Mouse (Mus musculus) cerebellum, postnatal 36 days (tissue): Measurements from ENCODE around the gene Ercc1.
A peak's percentile ranks its signal among the peaks of the same experiment; 100 is the strongest.

Source experiments
- DNase-seq, 2 experiments: peaks; one replicate each; pipeline ENCODE4 v3.0.0; 2021 to 2022; ENCODE audit warnings: mixed read lengths in 2 of 2

Gene Ercc1

DNA sequence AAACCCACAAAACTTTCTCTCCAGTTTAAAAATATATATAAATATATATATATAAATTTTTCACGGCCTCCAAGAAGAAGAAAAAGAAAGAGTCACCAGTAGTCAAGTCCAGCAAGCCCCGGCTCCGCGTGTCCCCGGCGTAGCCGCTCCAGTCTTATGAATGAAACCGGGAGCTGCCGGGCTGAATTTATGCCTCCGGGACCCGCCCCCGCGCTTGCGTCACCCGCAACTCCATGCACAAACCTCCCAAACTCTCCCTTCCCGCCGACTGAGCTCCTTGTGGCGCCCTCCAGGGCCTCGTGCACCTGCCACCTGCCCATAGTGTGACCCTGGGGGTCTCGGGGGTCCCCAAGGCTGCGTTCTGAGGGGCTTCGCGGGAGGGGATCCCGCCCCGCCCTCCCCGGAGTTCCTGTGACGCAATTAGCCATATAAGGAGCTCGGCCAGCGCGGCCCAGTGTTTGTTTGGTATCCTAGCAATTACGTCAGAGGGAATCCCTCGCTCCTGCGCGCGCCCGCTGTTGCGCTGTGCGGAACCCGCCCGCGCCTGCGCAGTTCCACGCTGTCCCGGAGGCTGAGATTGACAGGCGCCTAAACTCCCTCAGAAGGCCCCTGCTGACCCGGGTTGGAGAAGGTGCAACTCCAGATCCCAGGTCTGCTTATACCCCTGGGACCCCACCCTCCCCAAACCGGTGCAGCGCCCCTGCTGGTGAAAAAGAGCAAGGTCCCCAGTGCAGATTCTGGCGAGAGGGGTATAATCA lies 34.5 kb upstream of the Ercc1 start, which contains the start of gene Fosb:
Gene Fosb (minus strand): TSS at position 168 of the 758 bp plus-strand sequence.
- DNase-seq: peak; percentile 96

DNA sequence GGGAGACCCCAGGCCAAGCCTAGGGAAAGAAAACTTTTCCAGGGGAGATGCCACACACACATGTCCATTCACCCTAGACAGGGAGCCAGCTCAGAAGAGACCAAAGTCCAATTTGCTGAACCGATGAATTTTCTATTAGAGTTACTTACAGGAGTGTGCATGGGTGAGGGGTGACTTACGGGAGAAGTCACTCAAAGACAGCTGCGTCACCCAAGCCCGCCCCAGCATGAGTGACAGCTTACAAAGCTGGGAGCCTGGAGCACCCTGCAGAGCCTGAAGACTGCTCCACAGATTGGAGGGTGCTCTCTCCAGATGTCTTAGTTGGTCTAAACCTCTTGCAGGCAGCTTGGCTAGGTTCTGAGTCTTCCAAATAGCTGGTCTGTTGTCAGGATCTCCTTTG lies 32.6 kb upstream of the Ercc1 start:
- DNase-seq: no peak

DNA sequence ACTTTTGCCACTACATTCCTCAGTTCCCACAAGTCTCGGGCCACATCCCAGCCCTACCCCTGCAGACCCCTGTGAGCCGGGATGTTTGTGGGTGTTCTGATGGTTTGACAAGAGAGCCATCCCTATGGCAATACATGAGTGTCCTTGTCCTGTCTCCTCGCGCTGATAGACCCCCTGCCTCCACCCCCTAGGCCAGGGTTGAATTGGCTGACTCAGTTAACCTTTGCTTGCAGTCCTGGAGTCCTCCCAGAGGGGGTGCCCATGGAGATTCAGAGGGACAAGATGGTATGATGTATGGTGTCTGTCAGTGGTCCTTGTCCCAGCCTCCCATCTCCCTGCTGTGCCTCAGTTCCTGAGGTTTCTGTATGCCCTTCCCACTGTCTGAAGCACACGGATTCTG lies 30.5 kb upstream of the Ercc1 start:
- DNase-seq: no peak

DNA sequence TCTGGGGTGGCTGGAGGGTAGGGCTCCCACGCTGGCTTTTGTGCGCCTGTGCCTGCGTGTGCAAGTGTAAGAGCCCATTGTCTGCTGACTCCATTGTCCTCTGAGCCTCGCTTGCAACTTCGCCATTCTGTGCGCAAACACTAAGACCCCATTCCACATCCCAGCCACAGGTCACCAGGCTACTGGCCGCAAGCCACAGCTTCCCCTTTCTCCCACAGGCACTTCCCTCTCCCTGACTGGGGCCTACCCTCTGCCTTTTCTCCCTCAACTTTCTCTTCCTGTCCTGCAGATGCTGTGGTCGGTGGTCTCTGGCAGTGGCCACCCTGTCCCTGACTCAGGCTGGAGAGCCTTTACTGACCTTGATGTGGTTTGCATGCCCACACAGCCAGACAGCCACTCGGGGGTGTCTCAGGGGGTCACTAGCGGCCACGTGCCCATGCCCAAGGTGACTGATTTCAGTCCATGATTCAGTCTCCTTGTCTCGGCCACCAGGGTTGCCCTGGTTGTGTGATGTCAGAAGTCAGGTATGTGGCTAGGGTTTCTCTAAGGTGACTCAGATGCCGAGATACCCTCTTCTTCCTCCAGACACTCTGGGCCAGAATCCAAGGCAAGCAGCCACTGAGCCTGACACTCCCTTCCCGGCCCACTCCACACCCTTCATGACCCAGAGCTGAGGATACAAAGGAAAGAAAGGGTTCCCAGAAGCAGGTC lies 28.0 kb upstream of the Ercc1 start:
- no peak for DNase-seq

DNA sequence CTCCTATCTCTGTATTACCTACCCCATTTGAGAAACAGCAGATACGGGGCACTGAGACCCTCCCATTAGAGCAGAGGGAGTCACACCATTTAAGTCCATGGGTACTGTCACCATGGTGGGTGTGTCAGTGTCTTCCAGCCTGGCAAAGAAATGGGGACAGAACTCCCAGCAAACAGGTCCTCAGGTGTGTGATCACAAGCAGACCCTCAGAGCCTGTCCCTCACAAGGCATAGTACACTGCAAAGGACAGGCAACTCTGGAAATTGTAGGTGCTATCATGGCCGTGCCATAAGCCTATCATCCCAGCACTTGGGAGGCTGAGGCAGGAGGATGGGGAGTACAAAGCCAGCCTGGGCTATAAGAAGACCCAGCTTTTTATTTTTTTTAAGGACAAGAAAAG lies 26.4 kb upstream of the Ercc1 start:
- no peak for DNase-seq

DNA sequence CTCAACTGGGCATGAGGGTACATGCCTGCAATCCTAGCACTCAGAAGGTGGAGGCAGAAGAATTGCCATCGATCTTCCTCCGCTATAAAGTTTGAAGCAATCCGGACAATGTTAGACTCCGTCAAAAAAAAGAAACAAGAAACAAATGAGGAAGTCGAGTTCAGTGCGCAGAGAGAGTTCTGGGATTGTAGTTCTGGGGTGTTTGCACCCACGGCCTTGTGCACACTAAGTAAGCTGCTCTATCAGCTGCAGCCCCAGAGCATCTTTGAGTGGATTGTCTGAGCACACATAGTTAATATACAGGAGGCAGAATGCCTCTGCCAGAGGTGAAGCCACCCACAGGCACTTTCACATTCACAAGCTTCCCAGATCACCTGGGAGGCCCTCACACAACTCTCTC lies 25.9 kb upstream of the Ercc1 start:
- DNase-seq: no peak

DNA sequence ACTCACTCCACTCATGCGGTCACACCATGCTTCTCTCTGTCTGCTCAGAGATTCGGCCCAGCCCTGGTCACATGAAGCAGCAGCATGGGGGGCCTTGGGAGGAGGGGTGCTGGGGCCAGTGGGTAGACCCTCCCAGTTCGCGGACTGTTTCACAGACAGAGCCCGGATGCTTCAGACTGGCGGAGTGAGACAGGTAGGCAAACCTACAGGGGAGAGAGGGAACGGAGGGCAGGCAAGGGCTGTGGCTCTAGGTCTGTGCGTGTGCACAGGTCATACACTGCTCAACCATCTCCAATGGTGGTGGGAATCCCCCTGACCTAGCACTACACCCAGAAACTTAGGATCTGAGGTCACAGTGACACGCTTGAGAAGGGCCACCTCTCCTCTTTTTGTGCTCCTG lies 25.1 kb upstream of the Ercc1 start:
- DNase-seq: no peak

DNA sequence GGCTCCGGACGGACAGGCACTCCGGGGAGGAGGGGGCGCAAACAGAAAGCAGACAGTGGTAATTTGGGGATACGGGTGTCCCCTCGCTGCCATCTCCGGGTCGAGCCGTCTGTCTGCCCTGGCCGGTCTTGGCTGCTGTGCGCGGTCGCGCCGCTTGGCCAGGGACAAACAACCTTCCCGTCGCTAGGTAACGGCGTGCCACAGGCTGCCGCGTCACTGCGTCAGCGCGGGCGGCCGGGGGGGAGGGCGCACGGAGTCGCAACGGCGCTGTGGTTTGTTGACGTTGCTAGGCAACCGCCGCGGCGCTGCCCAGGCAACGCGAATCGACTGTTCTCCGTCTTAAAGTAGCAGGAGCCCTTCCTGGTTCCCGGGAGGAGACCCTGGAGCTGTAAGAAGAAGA lies 24.7 kb upstream of the Ercc1 start:
- peak; percentile 91 to 95 for DNase-seq

DNA sequence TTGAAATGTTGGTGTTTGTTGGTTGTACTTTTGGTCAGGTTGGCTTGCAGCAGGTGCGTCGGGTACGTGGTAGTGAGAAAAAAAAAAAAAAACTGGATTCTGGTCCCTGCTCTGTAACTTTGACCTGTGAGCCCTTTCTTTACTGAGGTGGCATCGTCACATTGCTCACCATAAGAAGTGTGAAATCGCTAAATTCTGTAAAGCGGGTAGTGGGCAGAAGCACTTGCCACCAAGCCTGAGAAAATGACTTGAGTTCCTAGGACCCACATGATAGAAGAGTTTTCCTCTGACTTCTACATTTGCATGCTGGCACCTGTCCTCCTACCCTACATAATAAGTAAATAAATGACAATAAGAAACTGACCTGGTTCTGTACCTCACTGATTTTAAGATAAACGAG lies 23.9 kb upstream of the Ercc1 start:
- no peak for DNase-seq

DNA sequence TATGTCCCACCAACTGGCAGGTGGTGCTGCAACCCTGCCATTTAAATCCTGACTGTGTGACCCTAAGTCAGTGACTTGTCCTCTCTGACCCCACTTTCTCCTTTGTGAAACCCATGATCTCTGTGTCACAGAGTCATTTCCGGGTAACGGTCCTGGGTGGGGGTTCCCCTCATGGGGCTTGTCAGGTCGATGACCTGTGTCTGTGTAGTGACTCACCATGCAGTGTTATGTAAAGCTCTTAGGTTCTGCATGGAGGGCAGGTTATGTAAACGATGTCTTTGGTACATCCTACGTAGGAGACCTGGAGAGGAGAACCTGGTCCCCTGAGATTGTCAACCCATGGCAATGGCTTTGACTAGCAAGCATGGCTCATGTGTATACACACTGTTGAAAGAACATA lies 23.1 kb upstream of the Ercc1 start:
- no peak for DNase-seq

DNA sequence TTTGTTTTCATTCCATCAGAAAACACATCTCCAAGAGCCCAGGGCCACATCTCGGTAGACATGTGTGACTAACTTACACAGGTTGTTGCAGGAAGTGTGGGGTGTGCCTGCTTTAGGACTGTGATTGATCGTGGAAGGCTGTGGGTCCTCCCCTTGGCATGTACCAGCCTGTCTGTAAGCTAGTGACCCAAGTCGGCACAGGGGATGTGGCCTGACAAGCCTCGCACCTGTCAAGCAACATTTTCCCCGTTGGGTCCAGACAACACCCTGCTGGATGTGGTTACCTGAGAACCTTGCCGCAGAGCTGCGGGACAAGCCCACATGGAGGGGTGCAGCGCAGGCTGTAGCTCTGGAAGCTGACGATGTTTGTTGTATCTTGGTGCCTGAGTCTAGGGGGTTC lies 22.1 kb upstream of the Ercc1 start:
- no peak for DNase-seq

DNA sequence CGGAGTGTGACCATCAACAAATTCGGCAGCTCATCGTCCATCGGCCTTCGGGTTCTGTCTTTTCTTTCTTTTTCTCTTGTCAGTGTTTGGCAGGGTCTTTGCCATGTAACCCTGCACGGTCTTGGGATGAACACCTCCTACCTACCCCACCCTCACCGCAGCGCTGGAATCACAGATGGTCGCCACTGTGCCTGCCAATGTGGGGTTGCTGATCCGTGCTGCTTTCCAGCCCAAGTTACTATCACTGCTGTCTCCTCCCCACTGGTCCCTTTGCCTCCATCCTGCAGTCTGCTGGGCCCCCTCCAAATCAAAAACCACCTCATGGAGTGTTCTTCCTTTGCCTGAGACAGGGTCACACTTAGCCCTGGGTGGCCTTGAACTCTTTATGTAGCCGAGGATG lies 20.4 kb upstream of the Ercc1 start:
- no peak for DNase-seq

DNA sequence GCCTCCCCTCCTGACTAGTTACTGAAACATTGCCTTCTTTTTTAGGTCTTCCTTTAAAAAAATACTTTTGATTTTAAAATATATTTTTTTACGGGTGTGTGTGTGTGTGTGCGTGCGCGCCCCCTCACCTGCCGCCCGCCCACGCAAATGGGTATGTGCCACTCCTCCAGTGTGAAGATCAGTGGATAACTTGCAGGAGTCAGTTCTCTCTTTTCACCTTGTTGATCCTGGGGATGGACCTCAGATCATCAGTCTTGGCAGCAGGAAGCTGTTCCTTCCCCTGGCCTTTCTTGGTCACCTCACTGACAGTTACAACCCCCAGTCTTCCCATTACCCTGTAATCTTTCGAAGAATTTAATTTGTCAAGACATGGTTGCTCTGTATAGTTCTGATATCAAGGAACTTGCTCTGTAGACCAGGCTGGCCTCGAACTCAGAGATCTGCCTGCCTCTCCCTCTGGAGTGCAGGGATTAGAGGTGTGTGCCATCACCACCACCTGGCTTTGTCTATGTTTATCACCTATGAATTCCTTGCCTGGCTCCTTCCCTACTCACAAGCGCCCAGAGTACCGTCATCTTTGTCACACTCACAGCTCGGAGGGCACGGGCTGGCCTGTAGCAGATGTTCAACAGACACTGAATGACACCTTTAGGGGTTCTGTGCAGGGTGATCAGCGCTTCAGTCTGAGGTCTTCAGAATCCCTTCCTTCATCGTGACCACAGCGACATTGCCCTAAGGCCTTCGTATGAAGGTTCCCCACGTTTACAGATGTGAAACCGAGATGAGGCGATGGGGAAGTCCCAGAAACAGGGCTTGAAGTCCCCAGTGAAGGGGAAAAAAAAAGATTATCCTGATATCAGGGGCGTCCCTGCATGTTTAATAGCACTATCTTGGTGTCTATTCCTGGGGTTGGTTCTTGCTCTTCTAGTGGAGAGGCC lies 19.0 kb upstream of the Ercc1 start:
- no peak for DNase-seq

DNA sequence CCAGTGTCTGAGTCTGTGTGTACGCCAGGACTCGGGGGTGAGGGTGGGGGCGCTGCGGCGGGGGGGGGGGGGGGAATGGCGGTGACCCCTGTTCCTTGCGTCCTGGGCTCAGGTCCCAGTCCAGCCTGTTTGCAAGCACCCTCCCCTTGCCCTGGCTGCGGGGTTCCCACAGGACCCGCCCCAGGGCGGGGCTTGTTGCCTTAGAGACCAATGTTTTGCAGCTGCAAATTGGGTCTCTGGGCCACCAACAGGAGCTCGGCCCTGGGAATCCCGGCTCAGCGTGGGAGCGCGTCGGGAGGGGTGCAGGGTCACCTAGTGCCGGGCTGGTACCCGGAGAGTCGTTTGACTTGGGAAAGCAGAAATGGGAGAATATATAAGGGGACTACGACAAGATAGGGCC lies 18.2 kb upstream of the Ercc1 start:
- DNase-seq: peak; percentile 55 to 70

DNA sequence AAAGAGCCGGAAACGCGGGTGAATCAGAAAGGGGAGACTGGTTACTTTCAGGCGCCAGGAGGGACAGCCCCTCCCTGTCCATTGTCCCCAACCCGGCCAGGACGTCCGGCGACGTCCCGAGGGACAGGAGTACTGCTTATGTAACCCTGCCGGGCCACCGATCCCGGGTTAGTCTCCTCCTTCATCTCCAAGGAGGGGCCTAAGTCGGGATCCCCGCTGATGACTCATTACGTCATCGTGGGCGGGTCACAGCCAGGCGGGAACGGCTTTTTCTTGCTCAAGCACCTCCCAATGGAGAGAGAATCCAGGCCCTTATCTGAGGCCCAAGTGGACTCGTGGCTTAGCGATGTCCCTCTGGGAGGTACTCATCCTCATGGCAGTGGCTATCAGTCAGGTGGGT lies 17.4 kb upstream of the Ercc1 start:
- peak; percentile 79 to 83 for DNase-seq

DNA sequence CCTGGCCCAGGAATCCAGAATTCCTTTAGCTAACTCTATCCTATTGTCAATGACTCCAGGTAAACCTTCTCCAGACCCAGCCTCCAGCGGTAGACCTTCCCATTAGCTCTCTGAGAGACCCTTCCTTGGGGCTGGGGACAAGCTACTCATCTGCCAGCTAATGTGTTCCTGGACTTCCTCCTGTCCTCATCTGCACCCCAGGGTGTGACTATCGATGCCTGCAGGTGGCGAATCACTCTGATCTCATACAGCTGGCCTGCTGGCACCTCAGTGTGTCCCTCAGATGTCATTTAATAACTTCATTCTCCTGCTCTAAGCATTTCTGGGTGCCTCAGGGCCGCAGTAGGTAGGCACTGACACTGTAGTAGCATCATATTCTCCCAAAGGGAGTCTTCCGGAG lies 16.8 kb upstream of the Ercc1 start:
- DNase-seq: no peak

DNA sequence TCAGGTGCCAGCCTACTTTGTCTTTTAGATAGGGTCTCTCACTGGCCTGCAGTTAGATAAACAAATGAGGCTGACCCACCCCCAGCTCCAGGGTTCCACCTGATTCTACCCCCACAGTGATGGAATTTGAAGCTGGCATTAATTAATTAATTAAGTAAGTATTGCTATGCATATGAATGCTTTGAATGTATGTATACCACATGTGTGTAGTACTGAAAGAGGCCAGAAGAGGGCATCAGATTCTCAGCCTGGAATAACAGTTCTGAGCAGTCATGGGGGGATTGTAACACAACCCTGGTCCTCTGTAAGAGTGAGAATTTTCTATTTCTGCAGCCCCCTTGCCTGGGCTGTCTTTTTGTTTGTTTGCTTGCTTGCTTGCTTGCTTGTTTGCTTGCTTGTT lies 16.2 kb upstream of the Ercc1 start:
- DNase-seq: no peak

DNA sequence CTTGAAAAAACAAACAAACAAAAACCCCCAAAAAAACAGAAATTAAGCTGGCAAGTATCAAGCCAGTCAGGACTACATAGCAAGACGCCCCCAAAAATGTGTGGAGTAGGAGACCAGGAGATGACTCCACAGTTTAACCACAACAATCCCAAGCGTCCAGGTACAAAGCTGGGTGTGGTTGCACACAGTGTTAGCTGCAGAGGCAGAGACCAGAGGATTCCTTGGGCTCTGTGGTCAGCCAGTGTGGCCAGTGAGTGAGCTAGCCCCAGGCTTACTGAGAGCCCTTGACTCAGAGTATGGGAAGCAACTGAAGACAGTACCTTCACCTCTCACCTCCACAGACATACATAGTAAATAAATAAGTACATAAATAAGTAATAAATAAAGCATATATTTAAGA lies 12.7 kb upstream of the Ercc1 start:
- no peak for DNase-seq

DNA sequence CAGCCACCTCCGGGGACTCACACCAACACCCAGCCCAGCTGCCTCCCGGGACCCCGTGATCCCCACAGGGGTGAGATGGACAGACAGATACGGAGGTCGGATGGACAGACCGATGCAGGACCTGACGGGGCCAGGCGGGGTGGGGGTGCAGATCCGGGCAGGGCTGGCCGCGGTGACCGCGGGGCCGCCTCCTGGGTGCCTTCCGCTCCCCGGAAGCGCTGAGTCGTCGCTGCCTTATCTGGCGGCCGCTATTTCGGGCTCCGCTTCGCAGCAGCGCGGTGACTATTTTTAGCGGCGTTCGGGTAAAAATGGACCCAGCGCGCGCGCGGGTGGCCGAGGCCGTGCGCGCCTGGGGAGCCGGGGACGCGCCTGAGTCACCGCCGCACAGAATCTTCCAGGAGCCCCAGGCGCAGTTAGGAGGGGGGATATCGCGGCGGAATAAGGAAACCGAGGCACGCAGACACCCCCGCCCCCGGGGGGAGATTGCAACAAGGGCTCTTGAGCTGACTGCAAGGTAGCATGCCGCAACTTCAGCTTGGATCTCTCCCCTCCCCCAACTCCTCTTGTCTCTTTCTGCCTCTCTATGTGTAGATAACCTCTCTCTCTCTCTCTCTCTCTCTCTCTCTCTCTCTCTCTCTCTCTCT lies 11.7 kb upstream of the Ercc1 start:
- peak; percentile 76 to 78 for DNase-seq

DNA sequence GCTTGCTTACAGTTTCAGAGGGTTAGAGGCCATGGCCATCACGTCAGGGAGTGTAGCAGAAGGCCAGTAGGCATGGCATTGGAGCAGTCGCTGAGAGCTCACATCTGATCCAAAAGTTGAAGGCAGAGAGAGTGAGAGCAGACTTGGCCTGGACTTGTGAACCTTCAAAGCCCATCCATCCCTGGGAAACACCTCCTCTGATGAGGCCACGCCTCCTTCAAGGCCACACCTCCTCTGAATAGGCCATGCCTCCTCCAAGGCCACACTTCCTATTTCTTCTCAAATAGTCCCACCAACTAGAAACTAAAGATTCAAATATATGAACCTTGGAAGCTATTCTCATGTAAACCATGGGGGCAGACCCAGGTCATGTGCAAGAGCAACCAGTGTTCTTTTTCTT lies 9.0 kb upstream of the Ercc1 start:
- no peak for DNase-seq

DNA sequence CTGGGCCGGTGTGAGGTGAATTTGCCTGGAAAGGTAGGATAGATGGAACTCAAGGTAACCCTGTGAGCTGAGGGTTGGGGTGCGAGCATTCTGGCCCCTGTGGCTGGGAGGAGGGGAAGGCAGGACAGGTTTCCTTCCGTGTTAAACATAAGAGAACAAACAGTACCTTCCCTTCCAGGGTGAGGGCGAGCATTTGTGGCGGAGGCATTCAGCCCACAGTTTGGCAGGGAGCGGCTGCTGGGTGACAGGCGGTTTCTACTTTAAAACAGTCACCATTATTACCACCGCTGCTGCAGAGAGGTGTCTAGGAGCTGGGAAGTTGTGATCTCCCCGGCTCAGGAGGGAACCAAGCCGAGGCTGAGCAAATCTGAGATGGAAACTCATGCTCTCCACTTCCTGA lies 7.5 kb upstream of the Ercc1 start:
- DNase-seq: no peak

DNA sequence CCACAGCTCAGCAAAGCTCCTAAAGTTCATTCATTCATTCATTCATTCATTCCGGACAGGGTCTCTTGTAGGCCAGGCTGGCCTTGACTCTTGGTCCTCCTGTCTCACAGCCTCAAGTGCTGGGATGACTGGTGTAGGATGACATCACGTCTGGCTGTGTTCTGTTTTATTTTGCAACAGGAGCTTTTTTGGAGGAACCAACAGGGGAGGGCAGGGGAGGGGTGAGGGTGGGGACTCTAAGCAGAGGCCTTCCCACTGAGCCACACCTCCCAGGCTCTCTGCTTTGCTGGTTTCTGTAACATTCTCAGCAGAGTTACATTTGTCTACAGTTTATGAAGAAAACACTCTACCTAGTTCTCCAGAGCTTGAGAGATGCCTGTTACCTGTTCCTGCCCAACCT lies 6.5 kb upstream of the Ercc1 start:
- no peak for DNase-seq

DNA sequence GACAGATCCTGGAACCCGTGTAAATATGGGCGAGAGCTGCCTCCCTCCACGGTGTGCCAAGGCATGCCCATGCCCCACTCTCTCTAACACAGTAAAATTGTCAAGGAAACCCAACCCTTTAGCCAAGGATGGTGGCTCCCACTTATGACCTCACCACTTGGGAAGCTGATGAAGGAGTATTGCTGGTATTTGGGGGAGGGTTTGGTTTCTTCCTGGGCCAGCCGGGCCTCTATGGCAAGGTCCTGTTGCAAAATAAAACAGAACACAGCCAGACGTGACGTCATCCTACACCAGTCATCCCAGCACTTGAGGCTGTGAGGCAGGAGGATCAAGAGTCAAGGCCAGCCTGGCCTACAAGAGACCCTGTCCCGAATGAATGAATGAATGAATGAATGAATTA lies 6.0 kb upstream of the Ercc1 start:
- DNase-seq: no peak
